Mouse (Mus musculus): ENCODE data around the gene Mzf1.

- TF ChIP-seq EP300 (IDR thresholded peaks at IDR 0.05) (no peak), CTCF (IDR thresholded peaks at IDR 0.05) (0 out of 2 replicates have a peak, but pooled peaks have one; percentile 1)
Measured at GRCm38 (mm10) chr7:13043445-13044253, 10.9 kb downstream of the Mzf1 start.
